Mouse (Mus musculus) ovary, postnatal 14 days (tissue): ENCODE measurements around the gene Pebp1.

Experiments
- DNase-seq: peaks from one replicate; pipeline ENCODE4 v3.0.0; 2022; ENCODE audit warnings: low spot score

Gene Pebp1

DNA sequence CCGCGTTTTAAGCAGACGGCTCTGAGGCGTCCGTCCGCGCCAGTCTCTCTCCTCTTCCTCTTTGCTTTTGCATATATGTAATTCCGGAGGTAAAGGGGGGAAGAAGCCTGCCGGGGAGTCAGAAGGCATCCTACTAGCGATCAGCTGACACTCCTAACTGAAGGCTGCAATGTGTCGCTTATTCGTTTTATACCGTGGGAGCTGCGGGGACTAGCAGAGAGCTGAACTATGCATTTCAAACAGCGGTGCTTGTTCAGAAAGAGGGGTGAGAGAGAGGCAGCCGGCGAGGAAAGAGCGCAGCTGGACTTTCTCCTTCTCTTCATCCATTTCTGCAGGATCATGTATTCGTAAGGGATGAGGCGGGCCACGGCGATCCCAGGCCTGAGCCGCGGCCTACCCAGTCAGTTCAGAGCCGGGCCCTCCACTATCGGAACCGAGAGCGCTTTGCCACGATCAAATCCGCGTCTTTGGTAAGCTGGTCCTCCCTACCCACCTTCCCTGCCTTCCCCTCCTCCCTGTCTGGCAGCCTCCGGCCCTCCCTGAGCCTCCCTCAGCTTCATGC is 46.6 kb downstream of the Pebp1 start:
- DNase-seq = peak; percentile 11

DNA sequence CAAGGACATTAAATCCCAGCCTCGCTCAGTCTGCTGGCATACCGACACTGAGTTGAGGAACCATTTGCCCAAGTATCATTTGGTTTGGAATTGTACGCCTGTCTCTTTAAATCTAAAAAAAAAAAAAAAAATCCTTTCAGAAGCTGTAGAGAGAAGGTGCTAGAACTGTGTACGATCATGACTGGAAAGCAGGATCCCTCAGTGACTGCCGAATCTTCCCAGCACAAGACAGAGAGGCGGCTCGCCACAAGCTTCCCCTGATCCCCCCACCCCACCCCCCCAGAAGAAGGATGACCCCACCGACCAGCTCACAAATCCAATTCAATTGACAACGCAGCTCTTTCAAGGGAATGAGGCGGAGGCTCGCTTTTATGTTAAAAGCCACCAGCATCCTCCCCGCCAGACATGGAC is 47.1 kb downstream of the Pebp1 start:
- DNase-seq = no peak

DNA sequence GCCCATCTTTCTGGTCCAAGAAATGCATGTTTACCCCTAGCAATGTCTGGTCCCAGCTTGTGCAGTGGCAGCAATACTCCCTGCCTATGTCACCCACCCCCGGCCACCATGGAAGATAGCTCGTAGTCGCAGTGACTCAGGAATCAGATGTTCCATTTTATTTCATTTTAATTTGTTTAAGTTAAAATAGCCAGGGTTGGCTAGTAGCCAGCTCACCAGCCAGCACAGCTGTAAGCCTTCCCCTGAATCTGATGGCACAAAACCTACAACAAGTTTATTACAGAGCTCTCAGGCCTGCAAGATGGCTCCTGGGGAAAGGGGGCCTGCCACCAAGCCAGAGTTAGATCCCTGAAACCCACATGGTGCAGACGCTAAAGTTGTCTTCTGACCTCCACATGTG is 48.3 kb downstream of the Pebp1 start:
- no peak for DNase-seq

DNA sequence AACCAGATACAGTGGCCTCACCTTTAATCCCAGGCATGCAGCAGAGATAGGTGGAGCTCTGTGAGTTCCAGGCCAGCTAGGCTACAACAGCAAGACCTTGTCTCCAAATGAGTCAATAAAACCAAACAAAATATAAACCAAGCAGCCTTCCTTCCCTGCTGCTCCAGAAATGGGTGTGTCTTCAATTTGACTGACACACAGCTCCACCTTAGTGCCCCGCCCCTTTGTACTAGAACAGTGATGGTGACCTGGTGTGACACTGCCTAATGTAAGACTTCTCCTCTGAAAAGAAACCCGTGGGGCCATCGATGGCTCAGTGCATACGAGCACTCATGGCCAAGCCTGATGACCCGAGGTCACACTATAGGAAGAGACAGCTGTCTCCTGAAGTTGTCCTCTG is 50.9 kb downstream of the Pebp1 start:
- no peak for DNase-seq
